Mouse (Mus musculus) lung, embryonic 16.5 days (tissue): ENCODE results near the gene Mrpl47. TPM values are rescaled to one million over a fixed set of nuclear protein-coding genes. Genes with fewer than 3 reads are reported as not detected.
"Not testable (repeated sequence)": the region's sequence is repeated elsewhere in the genome, so short reads cannot be mapped to it uniquely, and the experiment has no call there.

Experiments
- ATAC-seq: fragments of 200-750 bp; cut with Nextera tagmentation; 2 replicates; pipeline ENCODE4 v1.8.0; 2017; ENCODE audit warnings: low read depth, mild to moderate bottlenecking, moderate library complexity
- H3K27ac ChIP-seq: fragments of 300-500 bp; sonication (generic); 2 replicates; pipeline ENCODE4 v1.5.1; 2014; ENCODE audit warnings: mild to moderate bottlenecking, control low read depth, low read length
- H3K27me3 ChIP-seq: fragments of 300-500 bp; sonication (generic); 2 replicates; pipeline ENCODE4 v1.6.1; 2014; ENCODE audit warnings: low read depth, low read length, mixed read lengths; ENCODE audit not compliant: control insufficient read depth, insufficient read depth
- H3K36me3 ChIP-seq: fragments of 300-500 bp; sonication (generic); 2 replicates; pipeline ENCODE4 v1.6.1; 2014; ENCODE audit warnings: low read length; ENCODE audit not compliant: control insufficient read depth, insufficient read depth
- H3K4me1 ChIP-seq: fragments of 300-500 bp; sonication (generic); replicated peaks from 2 replicates; pipeline ENCODE4 v1.6.1; 2014; ENCODE audit warnings: low read length, mixed read lengths; ENCODE audit not compliant: control insufficient read depth, insufficient read depth
- H3K4me2 ChIP-seq: fragments of 300-500 bp; sonication (generic); 2 replicates; pipeline ENCODE4 v1.6.1; 2014; ENCODE audit warnings: low read depth, low read length, control low read depth
- H3K4me3 ChIP-seq: fragments of 300-500 bp; sonication (generic); 2 replicates; pipeline ENCODE4 v1.5.1; 2014; ENCODE audit warnings: mild to moderate bottlenecking, low read length, control low read depth
- H3K9ac ChIP-seq: fragments of 300-500 bp; sonication (generic); 2 replicates; pipeline ENCODE4 v1.6.1; 2014; ENCODE audit warnings: low read length, control low read depth
- H3K9me3 ChIP-seq: fragments of 300-500 bp; sonication (generic); 2 replicates; pipeline ENCODE4 v1.6.1; 2016; ENCODE audit warnings: low read length; ENCODE audit not compliant: control insufficient read depth
- WGBS: fragments of 180-500 bp; shearing (Covaris S2); extraction: QIAGEN DNeasy Blood & Tissue Kit; methylation state at CpG from one replicate; pipeline ENCODE4 v1.1.7; 2014; 5-methylcytosine and 5-hydroxymethylcytosine counted together
- polyA plus RNA-seq: library from polyadenylated mRNA; unstranded; fragments of >200 nt; fragmentation: Nextera tagmentation; extraction: Ambion mirVana; gene quantifications from 2 replicates; pipeline ENCODE4 v1.2.1, GENCODE M21; 2015

The Mrpl47 gene
- polyA plus RNA-seq = 28.3 and 28.9 TPM in 2 replicates

- H3K27me3 ChIP-seq = no peaks in the 10 kb centered on the region
- peak within 1 kb of the TSS; percentile 71 for H3K4me2 ChIP-seq
- H3K36me3 ChIP-seq = peaks cover 9% of the 10 kb centered on the region
- peak within 1 kb of the TSS; percentile 75 for H3K27ac ChIP-seq
- ATAC-seq = peak; percentile 39
- H3K4me3 ChIP-seq = peak within 1 kb of the TSS; percentile 97
- under 1% methylated on average over 31 of the region's 31 CpGs for WGBS
- H3K9ac ChIP-seq = peak within 1 kb of the TSS; percentile 86
- peaks cover 10% of the 10 kb centered on the region for H3K4me1 ChIP-seq
- no peaks in the 10 kb centered on the region for H3K9me3 ChIP-seq
Observed at GRCm38 (mm10) chr3:32737172-32737655, at the start of gene Mrpl47. Mrpl47 (minus strand) TSS chr3:32737605.

DNA sequence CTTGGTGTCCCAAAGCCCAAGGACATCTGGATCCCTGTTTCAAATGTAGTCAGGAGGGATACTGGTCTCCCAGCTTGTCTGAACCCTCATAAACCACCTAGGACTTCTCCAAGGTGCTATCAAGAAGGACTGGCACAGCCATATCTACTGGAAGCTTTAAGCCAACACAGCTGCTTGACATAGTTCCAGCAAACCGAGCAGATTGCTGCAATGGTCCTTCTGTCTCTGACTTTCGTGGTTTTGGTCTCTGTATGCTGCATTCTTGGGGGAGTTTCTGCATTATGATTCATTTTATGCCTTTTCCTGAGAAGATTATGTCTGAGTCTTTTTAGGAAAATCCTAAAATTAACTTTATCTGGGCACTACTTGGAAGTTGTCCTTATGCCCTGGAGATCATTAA, 33.4 kb upstream of the Mrpl47 start:
- H3K27me3 ChIP-seq = no peaks in the 10 kb centered on the region
- no peak overlapping the region for H3K27ac ChIP-seq
- no peak overlapping the region for H3K4me2 ChIP-seq
- 61% methylated on average over 2 of the region's 2 CpGs for WGBS
- ATAC-seq = no peak
- H3K36me3 ChIP-seq = no peaks in the 10 kb centered on the region
- no peaks in the 10 kb centered on the region for H3K9me3 ChIP-seq
- no peak overlapping the region for H3K4me3 ChIP-seq
- H3K4me1 ChIP-seq = no peaks in the 10 kb centered on the region
- no peak overlapping the region for H3K9ac ChIP-seq

- WGBS = 36% methylated on average over 7 of the region's 7 CpGs
- no peak for ATAC-seq
- no peak overlapping the region for H3K27ac ChIP-seq
Observed at GRCm38 (mm10) chr3:32763902-32764301, 26.5 kb upstream of the Mrpl47 start.

GRCm38 (mm10) chr3:32762962-32763361, 25.6 kb upstream of the Mrpl47 start:
- Histone ChIP-seq H3K27ac (no peak overlapping the region), H3K9me3 (no peaks in the 10 kb centered on the region), H3K4me2 (no peak overlapping the region), H3K27me3 (no peaks in the 10 kb centered on the region), H3K4me3 (no peak overlapping the region), H3K36me3 (no peaks in the 10 kb centered on the region), H3K4me1 (no peaks in the 10 kb centered on the region), H3K9ac (no peak overlapping the region)
- 58% methylated on average over 8 of the region's 8 CpGs for WGBS
- ATAC-seq = no peak

More at GRCm38 (mm10) chr3:32763902-32764301, 26.5 kb upstream of the Mrpl47 start:
- H3K4me3 ChIP-seq = no peak overlapping the region
- no peaks in the 10 kb centered on the region for H3K4me1 ChIP-seq
- H3K9ac ChIP-seq = no peak overlapping the region
- H3K36me3 ChIP-seq = no peaks in the 10 kb centered on the region
- H3K4me2 ChIP-seq = no peak overlapping the region
- no peaks in the 10 kb centered on the region for H3K9me3 ChIP-seq
- no peaks in the 10 kb centered on the region for H3K27me3 ChIP-seq

GRCm38 (mm10) chr3:32759212-32759611, 21.8 kb upstream of the Mrpl47 start:
- Histone ChIP-seq H3K4me2 (no peak overlapping the region), H3K9ac (no peak overlapping the region), H3K27me3 (no peaks in the 10 kb centered on the region), H3K9me3 (no peaks in the 10 kb centered on the region), H3K27ac (no peak overlapping the region), H3K4me1 (no peaks in the 10 kb centered on the region), H3K36me3 (no peaks in the 10 kb centered on the region), H3K4me3 (no peak overlapping the region)
- no peak for ATAC-seq
- 74% methylated on average over 5 of the region's 5 CpGs for WGBS

DNA sequence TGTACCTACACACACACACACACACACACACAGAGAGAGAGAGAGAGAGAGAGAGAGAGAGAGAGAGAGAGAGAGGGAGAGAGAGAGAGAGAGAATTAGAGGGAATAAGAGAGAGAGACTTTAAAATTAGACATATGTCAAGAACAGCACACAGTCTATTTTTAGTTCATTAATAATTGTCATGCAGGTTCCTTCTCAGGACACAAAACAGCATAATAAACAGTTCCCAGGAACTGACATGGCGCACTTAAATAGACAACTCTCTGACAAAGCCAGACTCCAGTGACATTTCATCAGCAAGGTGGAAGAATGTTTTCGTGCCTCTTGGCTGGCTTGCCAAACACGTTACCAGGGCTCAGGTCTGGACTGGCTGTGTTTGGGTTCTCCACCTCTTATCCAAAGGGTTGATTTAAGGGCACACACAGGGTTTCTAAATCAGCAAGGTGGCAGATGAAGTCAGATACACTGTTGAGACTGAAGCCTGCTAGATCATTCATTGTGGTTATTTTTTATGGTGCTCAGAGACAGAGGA, 17.0 kb upstream of the Mrpl47 start:
- no peak overlapping the region for H3K27ac ChIP-seq
- H3K27me3 ChIP-seq = no peaks in the 10 kb centered on the region
- H3K4me1 ChIP-seq = no peaks in the 10 kb centered on the region
- peaks cover 21% of the 10 kb centered on the region for H3K36me3 ChIP-seq
- no peak overlapping the region for H3K9ac ChIP-seq
- no peak for ATAC-seq
- H3K4me2 ChIP-seq = no peak overlapping the region
- no peak overlapping the region for H3K4me3 ChIP-seq
- WGBS = 82% methylated on average over 3 of the region's 3 CpGs
- H3K9me3 ChIP-seq = no peaks in the 10 kb centered on the region

- no peak for ATAC-seq
- Histone ChIP-seq H3K4me1 (no peaks in the 10 kb centered on the region), H3K4me3 (no peak overlapping the region), H3K4me2 (no peak overlapping the region), H3K9ac (no peak overlapping the region), H3K9me3 (no peaks in the 10 kb centered on the region), H3K36me3 (peaks cover 33% of the 10 kb centered on the region), H3K27ac (no peak overlapping the region), H3K27me3 (no peaks in the 10 kb centered on the region)
- WGBS = 94% methylated on average over 4 of the region's 4 CpGs
Observed at GRCm38 (mm10) chr3:32749820-32750579, 12.6 kb upstream of the Mrpl47 start.

- H3K27me3 ChIP-seq = no peaks in the 10 kb centered on the region
- no peak overlapping the region for H3K4me3 ChIP-seq
- no peaks in the 10 kb centered on the region for H3K4me1 ChIP-seq
- no peak overlapping the region for H3K9ac ChIP-seq
- H3K9me3 ChIP-seq = no peaks in the 10 kb centered on the region
- WGBS = 89% methylated on average over 9 of the region's 9 CpGs
- H3K27ac ChIP-seq = no peak overlapping the region
- peaks cover 30% of the 10 kb centered on the region for H3K36me3 ChIP-seq
- ATAC-seq = no peak
- no peak overlapping the region for H3K4me2 ChIP-seq
Observed at GRCm38 (mm10) chr3:32748384-32748783, 11.0 kb upstream of the Mrpl47 start.

DNA sequence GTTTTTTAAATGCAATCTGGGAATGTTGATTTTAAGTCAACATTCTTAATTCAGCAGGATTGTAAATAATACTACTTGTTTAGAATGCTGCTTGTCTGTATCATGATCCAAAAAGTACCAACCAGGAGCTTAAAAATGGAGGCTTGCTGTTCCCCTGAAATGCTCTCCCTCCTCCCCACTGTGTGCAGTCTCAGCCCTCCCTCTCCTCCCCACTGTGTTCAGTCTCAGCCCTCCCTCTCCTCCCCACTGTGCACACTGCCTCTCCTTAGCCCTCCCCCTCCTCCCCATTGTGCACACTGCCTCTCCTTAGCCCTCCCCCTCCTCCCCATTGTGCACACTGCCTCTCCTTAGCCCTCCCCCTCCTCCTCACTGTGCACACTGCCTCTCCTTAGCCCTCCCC, 8.0 kb upstream of the Mrpl47 start:
- H3K4me1 ChIP-seq, H3K27me3 ChIP-seq, ATAC-seq, H3K9me3 ChIP-seq, H3K4me2 ChIP-seq, H3K4me3 ChIP-seq, H3K27ac ChIP-seq, H3K9ac ChIP-seq: not testable (repeated sequence)
- peaks cover 16% of the 10 kb centered on the region for H3K36me3 ChIP-seq
